8 mouse cellular contexts compared by ENCODE assay signal in the genomic region with DNA sequence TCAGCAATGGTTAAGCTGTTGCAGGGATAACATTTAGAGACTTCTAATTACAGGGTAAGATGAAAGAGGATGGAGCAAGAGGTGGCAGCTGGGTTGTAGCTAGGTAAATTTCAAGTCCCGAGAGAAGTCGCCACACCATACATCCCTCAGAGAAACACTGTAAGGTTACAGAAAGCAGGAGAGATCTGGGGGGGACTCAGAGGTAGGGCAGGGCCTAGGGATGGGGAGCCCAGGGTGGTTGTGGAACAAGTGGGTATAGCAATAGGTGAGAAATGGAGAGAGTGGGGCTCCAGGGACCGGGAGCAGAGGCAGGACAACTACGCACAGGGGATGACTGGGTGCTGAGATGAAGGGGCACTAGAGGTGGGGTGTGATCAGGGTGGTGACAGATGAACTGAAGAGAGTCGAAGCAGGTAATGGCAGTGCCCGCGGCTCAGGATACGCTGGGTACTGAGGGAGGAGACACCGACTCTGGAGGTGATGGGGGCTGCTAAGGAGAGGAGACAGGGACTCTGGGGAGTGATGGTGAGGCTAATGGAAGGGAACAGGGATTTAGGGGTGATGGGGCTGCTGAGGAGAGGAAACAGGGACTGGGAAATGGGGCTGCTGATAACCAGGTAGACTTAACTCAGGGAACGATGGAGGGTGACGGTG. TPM values are rescaled to one million over a fixed set of nuclear protein-coding genes. Genes with fewer than 3 reads are reported as not detected.
DNase-seq lines count a peak whose midpoint lies in the region; ATAC-seq lines count a peak whose summit lies in the region.

No protein-coding gene starts in this region.

- no peaks in the 10 kb centered on the region for H3K9me3 ChIP-seq in hindbrain, embryonic 11.5 days (ENCODE audit: control insufficient read depth, low read length)
- no peaks in the 10 kb centered on the region for H3K9me3 ChIP-seq in midbrain, embryonic 11.5 days (ENCODE audit: control insufficient read depth, low read length)

- peak; percentile 41 for DNase-seq in kidney, adult 9 months
- DNase-seq in kidney, adult 18-20 months: no peak
- peak; percentile 44 for DNase-seq in brain, adult 2 months (ENCODE audit: low read depth, low spot score)
- DNase-seq in hindbrain, embryonic 11.5 days (ENCODE audit: low spot score): no peak
- DNase-seq in midbrain, embryonic 11.5 days (ENCODE audit: low spot score, missing footprints): peak; percentile 81
- DNase-seq in yolk sac, embryonic 10.5 days (ENCODE audit: low spot score): no peak
- no peak for DNase-seq in right cerebral cortex, adult 2 months (ENCODE audit: low spot score in 2 of 2)
- DNase-seq in urinary bladder, postnatal 36 days (ENCODE audit: low spot score in 2 of 2): no peak

- H3K9ac ChIP-seq in hindbrain, embryonic 11.5 days (ENCODE audit: low read depth, low read length): peak overlapping the region; percentile 98
- peak overlapping the region; percentile 93 for H3K9ac ChIP-seq in midbrain, embryonic 11.5 days (ENCODE audit: low read length)

- peaks cover 17% of the 10 kb centered on the region for H3K36me3 ChIP-seq in hindbrain, embryonic 11.5 days (ENCODE audit: control insufficient read depth, insufficient read depth, low read length)
- H3K36me3 ChIP-seq in midbrain, embryonic 11.5 days (ENCODE audit: control insufficient read depth, insufficient read depth, low read length): peaks cover 17% of the 10 kb centered on the region; the same call in 1 of the 2 replicates

- H3K4me2 ChIP-seq in hindbrain, embryonic 11.5 days (replicated peaks; ENCODE audit: low read depth, low read length): peak overlapping the region; percentile 74
- peak overlapping the region; percentile 67 for H3K4me2 ChIP-seq in midbrain, embryonic 11.5 days

- 27% methylated on average over 11 of the region's 11 CpGs for WGBS in hindbrain, embryonic 11.5 days
- 33% methylated on average over 11 of the region's 11 CpGs for WGBS in midbrain, embryonic 11.5 days

- H3K27ac ChIP-seq in hindbrain, embryonic 11.5 days (ENCODE audit: low read depth, low read length): no peak overlapping the region
- H3K27ac ChIP-seq in midbrain, embryonic 11.5 days (ENCODE audit: low read depth, low read length): no peak overlapping the region

- H3K27me3 ChIP-seq in hindbrain, embryonic 11.5 days (ENCODE audit: control insufficient read depth, insufficient read depth, low read length): no peaks in the 10 kb centered on the region
- H3K27me3 ChIP-seq in midbrain, embryonic 11.5 days (ENCODE audit: control insufficient read depth, insufficient read depth, low read length): no peaks in the 10 kb centered on the region

- ATAC-seq in hindbrain, embryonic 11.5 days (ENCODE audit: low FRiP score): no peak
- ATAC-seq in midbrain, embryonic 11.5 days (ENCODE audit: low FRiP score): no peak

- peaks cover 13% of the 10 kb centered on the region for H3K4me1 ChIP-seq in hindbrain, embryonic 11.5 days (replicated peaks; ENCODE audit: control insufficient read depth, insufficient read depth, low read length)
- peaks cover 14% of the 10 kb centered on the region for H3K4me1 ChIP-seq in midbrain, embryonic 11.5 days (ENCODE audit: control insufficient read depth, insufficient read depth, low read length)

- H3K4me3 ChIP-seq in hindbrain, embryonic 11.5 days (ENCODE audit: low read depth, low read length): peak overlapping the region; percentile 88
- H3K4me3 ChIP-seq in midbrain, embryonic 11.5 days (ENCODE audit: low read depth, low read length): peak overlapping the region; percentile 82

RNA-seq across cellular contexts. Expression of a gene that starts 1.3 kb away (rescaled TPM):
- 4.9 and 6.5 TPM in 2 replicates for polyA plus RNA-seq in hindbrain, embryonic 11.5 days (2014; fragmentation: Nextera tagmentation; extraction: Ambion mirVana)
- polyA plus RNA-seq in midbrain, embryonic 11.5 days (2014; fragmentation: Nextera tagmentation; extraction: Ambion mirVana): 5.4 and 5.5 TPM in 2 replicates

RNA-seq across cellular contexts. Expression of a gene that starts 46.5 kb away (rescaled TPM):
- polyA plus RNA-seq in hindbrain, embryonic 11.5 days (2014; fragmentation: Nextera tagmentation; extraction: Ambion mirVana): 37.9 and 40.4 TPM in 2 replicates
- 40.6 and 42.5 TPM in 2 replicates for polyA plus RNA-seq in midbrain, embryonic 11.5 days (2014; fragmentation: Nextera tagmentation; extraction: Ambion mirVana)

Comparison
In these comparisons a context has a peak if more than half of its experiments do, and no peak if none do; other contexts are left out.
1. DNase-seq: peak in kidney, adult 9 months (single experiment), brain, adult 2 months (single experiment) and midbrain, embryonic 11.5 days (single experiment); none in kidney, adult 18-20 months (single experiment), hindbrain, embryonic 11.5 days (single experiment), yolk sac, embryonic 10.5 days (single experiment), right cerebral cortex, adult 2 months (0 of 2) and urinary bladder, postnatal 36 days (0 of 2).